Mouse (Mus musculus): ENCODE data around the gene A630095N17Rik.

The A630095N17Rik gene

GRCm38 (mm10) chr1:75214442-75214841 is 17.5 kb downstream of the A630095N17Rik start:
- no peak for DNase-seq (ENCODE audit: low spot score in 2 of 2)

DNA sequence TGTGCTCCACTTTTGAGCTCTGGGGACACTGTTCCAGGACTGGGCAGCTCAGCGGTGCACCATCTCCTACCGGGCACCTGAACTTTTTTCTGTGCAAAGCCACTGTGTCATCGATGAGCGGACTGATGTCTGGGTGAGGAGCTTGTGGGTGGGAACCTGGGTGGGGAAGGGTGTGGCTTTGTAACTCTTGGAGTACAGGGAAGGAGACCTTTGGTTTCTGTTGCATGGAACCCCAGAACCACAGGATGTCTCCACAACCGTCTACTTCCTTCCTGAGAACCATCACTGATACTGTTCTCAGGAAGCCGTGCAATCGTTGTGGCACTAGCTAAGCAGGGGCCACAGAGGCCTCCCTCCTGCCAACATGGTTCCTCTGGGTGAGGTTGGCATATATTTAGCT is 18.8 kb downstream of the A630095N17Rik start:
- no peak for DNase-seq (ENCODE audit: low spot score in 2 of 2)

DNA sequence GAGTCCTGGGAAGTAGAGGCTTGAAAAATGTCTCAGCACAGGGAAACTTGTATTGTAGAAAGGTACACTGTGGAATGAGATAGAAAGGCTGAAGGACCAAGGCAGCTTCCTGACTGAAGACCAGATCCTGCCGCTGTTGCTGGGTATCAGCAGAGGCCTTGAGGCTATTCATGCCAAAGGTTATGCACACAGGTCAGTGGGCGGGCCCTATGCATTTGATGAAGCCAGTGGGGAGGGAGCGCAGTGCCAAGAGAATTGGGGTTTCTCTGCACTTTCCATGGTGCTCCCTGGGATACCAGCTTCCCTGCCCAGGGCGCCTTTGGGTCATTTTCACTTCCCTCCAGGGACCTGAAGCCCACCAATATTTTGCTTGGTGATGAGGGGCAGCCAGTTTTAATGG is 19.4 kb downstream of the A630095N17Rik start:
- no peak for DNase-seq (ENCODE audit: low spot score in 2 of 2)

DNA sequence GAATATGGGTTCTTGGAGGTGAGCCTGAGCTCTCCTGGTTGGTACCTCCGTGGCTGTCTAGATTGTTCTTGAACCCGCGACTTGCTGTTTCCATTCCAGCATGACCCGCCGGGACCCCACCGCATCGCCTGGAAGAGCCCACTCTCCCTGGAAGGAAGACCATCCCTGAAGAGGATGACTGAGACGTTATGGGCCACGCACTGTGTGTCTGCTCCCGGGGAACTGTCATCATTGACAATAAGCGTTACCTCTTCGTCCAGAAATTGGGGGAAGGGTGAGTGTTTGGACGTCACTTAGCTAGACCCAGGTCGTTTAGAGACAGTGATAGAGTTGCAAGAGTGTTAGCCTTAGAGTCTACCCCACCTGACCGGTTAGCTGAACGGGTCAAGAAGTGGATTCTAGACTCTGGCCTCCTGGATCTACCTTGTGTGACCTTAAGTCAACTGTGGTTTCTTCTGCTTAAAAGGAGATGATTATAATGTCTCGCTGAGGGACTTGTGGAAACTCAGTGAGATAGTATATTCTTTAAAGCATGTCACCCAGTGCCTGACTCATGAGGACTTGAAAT is 20.7 kb downstream of the A630095N17Rik start:
- DNase-seq (ENCODE audit: low spot score in 2 of 2), result no peak

- DNase-seq (ENCODE audit: low spot score in 2 of 2), result peak; percentile 97 to 98
Measured at GRCm38 (mm10) chr1:75210136-75211087, 21.5 kb downstream of the A630095N17Rik start, which contains the start of the genes Glb1l and Stk16. TSS of gene Glb1l (minus strand) at chr1:75210813. TSS of gene Stk16 (plus strand) at chr1:75210838.

GRCm38 (mm10) chr1:75208967-75209678 is 22.8 kb downstream of the A630095N17Rik start:
- DNase-seq (ENCODE audit: low spot score in 2 of 2), result no peak

GRCm38 (mm10) chr1:75201236-75201635 is 30.7 kb downstream of the A630095N17Rik start:
- no peak for DNase-seq (ENCODE audit: low spot score in 2 of 2)

DNA sequence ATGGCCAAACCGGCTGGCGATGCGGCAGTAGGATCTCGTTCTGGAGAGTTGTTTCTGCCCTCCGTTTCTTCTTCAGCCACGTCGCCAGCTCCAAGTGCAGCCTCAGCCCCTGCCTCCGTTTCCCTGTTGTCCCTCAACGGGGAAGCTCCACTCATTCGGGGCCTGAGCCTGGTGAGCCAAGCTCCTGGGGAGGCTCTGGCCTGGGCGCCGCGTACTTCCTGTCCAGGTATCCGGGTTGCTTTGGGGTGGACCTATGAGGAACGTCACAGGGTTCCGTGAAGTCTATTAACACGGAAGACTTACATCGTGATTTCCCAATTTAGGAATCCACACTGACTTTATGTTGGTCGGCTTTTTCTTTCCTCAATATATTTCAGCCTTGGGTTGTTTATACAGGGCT is 39.5 kb downstream of the A630095N17Rik start:
- peak in 1 of 2 experiments; percentile 47 for DNase-seq (ENCODE audit: low spot score in 2 of 2)

GRCm38 (mm10) chr1:75191622-75192402 is 40.1 kb downstream of the A630095N17Rik start, which contains the start of the genes Ankzf1 and Atg9a:
TSS of gene Ankzf1 (plus strand) at chr1:75192151.
TSS of gene Atg9a (minus strand) at chr1:75192196.
- peak; percentile 95 to 97 for DNase-seq (ENCODE audit: low spot score in 2 of 2)

DNA sequence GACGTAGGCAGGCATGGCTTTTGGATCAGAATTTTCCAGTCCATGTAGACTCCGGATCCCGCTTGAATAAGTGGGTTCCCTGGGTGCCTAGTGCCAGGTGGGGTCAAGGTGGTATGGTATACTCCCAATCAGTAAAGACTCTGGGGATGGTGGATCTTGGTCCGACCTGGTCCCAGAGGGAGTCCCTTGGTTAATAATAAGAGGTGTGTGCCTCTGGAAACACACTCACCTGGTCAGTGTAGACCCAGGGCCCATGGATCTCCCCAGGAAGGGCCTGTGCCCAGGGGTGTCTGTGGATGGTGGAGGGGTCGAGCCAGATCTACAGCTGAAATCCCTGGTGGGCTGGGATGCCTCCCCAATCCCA is 40.7 kb downstream of the A630095N17Rik start:
- DNase-seq (ENCODE audit: low spot score in 2 of 2), result no peak

GRCm38 (mm10) chr1:75190577-75190976 is 41.3 kb downstream of the A630095N17Rik start:
- DNase-seq (ENCODE audit: low spot score in 2 of 2), result no peak

- DNase-seq (ENCODE audit: low spot score in 2 of 2), result no peak
Measured at GRCm38 (mm10) chr1:75187914-75188483, 43.9 kb downstream of the A630095N17Rik start.

DNA sequence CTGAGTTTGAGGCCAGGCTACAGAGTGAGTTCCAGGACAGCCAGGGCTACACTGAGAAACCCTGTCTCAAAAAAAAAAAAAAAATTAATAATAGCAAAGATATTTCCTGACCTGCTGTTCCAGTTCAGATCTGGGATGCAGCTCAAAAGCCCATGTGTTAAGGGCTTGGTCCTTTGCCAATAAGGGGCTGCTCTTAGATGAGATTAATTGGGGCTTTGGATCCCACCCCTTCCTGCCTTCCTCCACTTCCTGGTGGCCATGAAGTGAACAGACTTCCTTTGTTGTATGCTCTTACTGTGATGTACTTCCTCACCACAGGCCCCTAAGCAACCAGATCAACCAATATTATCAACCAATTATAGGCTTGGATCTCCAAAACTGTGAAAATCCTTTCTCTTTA is 44.8 kb downstream of the A630095N17Rik start:
- DNase-seq (ENCODE audit: low spot score in 2 of 2), result no peak

DNA sequence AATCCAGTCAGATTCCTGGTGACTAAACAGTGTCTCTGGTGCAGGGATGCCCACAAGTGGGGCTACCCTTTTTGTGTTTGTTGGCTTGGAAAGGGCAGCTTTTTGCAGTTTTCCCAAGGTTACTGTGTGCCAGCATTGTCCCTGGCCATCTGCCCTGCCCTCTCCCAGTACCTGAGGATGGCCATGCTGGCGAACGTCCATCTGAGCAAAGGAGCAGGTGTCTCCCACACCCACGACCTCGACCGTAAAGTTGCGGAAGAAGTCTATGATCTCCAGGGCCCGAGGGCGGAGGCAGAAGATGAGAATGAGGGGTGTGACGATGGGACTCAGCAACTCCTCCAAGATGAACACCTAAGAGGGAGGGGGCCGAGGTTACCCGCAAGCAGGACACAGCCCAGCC is 46.4 kb downstream of the A630095N17Rik start:
- DNase-seq (ENCODE audit: low spot score in 2 of 2), result no peak

DNA sequence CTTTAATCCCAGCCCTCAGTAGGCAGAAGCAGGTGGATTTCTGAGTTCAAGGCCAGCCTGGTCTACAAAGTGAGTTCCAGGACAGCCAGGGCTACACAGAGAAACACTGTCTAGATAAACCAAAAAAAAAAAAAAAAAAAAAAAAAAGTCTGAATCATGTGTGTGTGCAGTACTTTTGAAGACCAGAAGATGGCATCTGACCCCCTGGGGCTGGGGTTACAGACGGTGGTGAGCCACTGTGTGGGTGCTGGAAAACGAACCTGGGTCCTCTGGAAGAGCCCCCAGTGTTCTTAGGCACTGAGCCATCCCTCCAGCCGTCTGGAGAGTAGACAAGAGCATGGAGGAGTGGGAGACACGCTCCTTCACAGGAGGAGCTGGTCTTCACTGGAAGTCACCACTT is 49.7 kb downstream of the A630095N17Rik start:
- no peak for DNase-seq (ENCODE audit: low spot score in 2 of 2)

- DNase-seq (ENCODE audit: low spot score in 2 of 2), result no peak
Measured at GRCm38 (mm10) chr1:75181377-75181870, 50.5 kb downstream of the A630095N17Rik start.

GRCm38 (mm10) chr1:75180741-75181140 is 51.2 kb downstream of the A630095N17Rik start:
- DNase-seq (ENCODE audit: low spot score in 2 of 2), result no peak

GRCm38 (mm10) chr1:75180105-75180590 is 51.8 kb downstream of the A630095N17Rik start, which contains the start of gene Abcb6:
TSS of gene Abcb6 (minus strand) at chr1:75180392.
- DNase-seq (ENCODE audit: low spot score in 2 of 2), result peak; percentile 91 to 94

- peak; percentile 49 for DNase-seq (ENCODE audit: low spot score in 2 of 2)
Measured at GRCm38 (mm10) chr1:75179334-75180104, 52.4 kb downstream of the A630095N17Rik start.
